Mouse (Mus musculus) midbrain, embryonic 16.5 days (tissue): ENCODE data around the gene Mmp15. TPM values are rescaled to one million over a fixed set of nuclear protein-coding genes. Genes with fewer than 3 reads are reported as not detected.
A peak's percentile ranks its signal among the peaks of the same experiment; 100 is the strongest.

ENCODE experiments used
- ATAC-seq: fragments of 200-750 bp; cut with Nextera tagmentation; 2 replicates; pipeline ENCODE4 v1.8.0; 2017; ENCODE audit warnings: moderate TSS enrichment
- H3K27ac ChIP-seq: fragments of 300-500 bp; sonication (generic); 2 replicates; pipeline ENCODE4 v1.5.1; 2014; ENCODE audit warnings: mild to moderate bottlenecking, low read length, mixed read lengths
- H3K27me3 ChIP-seq: fragments of 300-500 bp; sonication (generic); 2 replicates; pipeline ENCODE4 v1.6.1; 2014; ENCODE audit warnings: low read depth, low read length, mixed read lengths; ENCODE audit not compliant: control insufficient read depth, insufficient read depth
- H3K36me3 ChIP-seq: fragments of 300-500 bp; sonication (generic); 2 replicates; pipeline ENCODE4 v1.6.1; 2014; ENCODE audit warnings: mild to moderate bottlenecking, low read length, moderate library complexity, mixed read lengths; ENCODE audit not compliant: control insufficient read depth, insufficient read depth
- H3K4me1 ChIP-seq: fragments of 300-500 bp; sonication (generic); 2 replicates; pipeline ENCODE4 v1.6.1; 2014; ENCODE audit warnings: mild to moderate bottlenecking, low read length, mixed read lengths; ENCODE audit not compliant: control insufficient read depth, insufficient read depth
- H3K4me2 ChIP-seq: fragments of 300-500 bp; sonication (generic); 2 replicates; pipeline ENCODE4 v1.6.1; 2014; ENCODE audit warnings: mild to moderate bottlenecking, low read length, mixed read lengths
- H3K4me3 ChIP-seq: fragments of 300-500 bp; sonication (generic); 2 replicates; pipeline ENCODE4 v1.5.1; 2014; ENCODE audit warnings: low read depth, mild to moderate bottlenecking, low read length, moderate library complexity, mixed read lengths
- H3K9ac ChIP-seq: fragments of 300-500 bp; sonication (generic); 2 replicates; pipeline ENCODE4 v1.6.1; 2014; ENCODE audit warnings: low read depth, low read length, mixed read lengths
- H3K9me3 ChIP-seq: fragments of 300-500 bp; sonication (generic); replicated peaks from 2 replicates; pipeline ENCODE4 v1.6.1; 2014; ENCODE audit warnings: mild to moderate bottlenecking, low read length, mixed read lengths; ENCODE audit not compliant: control insufficient read depth, poor library complexity, severe bottlenecking
- WGBS: fragments of 180-500 bp; shearing (Covaris S2); extraction: QIAGEN DNeasy Blood & Tissue Kit; methylation state at CpG from one replicate; pipeline ENCODE4 v1.1.7; 2014; 5-methylcytosine and 5-hydroxymethylcytosine counted together
- polyA plus RNA-seq: library from polyadenylated mRNA; unstranded; fragments of >200 nt; fragmentation: Nextera tagmentation; extraction: Ambion mirVana; gene quantifications from 2 replicates; pipeline ENCODE4 v1.2.1, GENCODE M21; 2015

The Mmp15 gene
- polyA plus RNA-seq, 1 experiment from 2014 or later: 14.1 TPM

DNA sequence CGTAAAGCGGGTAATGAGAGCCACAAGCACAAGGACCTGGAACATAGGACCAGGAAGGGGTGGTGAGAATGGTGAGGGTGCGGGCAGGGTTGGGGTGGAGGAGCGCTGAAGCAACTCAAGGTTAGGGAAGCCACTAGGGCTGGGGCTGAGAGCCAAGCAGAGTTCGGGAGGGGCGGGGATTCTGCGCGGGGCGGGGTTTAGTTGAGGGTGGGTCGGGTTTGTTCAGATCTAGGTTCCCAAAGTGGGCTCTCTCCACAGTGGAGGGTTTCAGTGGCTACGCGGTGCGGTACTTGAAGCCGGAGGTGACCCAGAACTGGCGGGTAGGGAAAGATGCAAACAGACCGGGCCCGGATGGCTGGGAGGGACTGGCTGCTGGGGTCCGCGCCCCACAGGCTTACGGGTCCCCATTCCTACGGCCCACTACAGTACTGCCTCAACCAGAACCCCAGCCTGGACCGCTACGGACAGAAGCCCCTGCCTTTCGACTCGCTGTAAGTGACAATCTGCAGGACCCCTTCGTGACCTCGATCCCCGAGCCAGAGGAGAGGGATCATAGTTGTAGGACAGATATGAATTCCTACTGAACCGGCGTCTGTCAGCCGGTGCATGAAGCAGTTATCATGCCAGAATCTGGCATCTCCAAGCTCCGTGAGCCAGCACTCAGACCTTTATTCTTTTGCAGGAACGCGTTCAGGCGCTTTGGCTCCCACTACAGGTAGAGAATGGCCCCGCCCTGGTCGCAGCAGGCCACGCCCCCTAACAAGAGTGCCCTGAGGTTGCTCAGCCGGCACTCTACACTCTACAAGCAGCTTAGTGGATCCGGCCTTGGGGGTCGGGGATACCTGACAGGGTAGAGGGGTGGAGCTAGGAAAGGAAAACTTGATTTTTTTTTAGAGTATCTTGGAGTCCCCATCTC lies 31.6 kb upstream of the Mmp15 start:
- peaks cover 4% of the 10 kb centered on the region; the same call in 1 of the 2 replicates for H3K27me3 ChIP-seq
- 2% methylated on average over 39 of the region's 41 CpGs for WGBS
- H3K4me3 ChIP-seq: peak overlapping the region; percentile 43
- H3K4me2 ChIP-seq: peak overlapping the region; percentile 85
- peaks cover 2% of the 10 kb centered on the region; the same call in 1 of the 2 replicates for H3K36me3 ChIP-seq
- 0 out of 2 replicates have a peak overlapping the region, but pooled peaks have one; percentile 35 for H3K27ac ChIP-seq
- peak overlapping the region; percentile 57 for H3K9ac ChIP-seq
- ATAC-seq: peak; percentile 82
- no peaks in the 10 kb centered on the region for H3K9me3 ChIP-seq
- H3K4me1 ChIP-seq: peaks cover 3% of the 10 kb centered on the region; the same call in 1 of the 2 replicates

DNA sequence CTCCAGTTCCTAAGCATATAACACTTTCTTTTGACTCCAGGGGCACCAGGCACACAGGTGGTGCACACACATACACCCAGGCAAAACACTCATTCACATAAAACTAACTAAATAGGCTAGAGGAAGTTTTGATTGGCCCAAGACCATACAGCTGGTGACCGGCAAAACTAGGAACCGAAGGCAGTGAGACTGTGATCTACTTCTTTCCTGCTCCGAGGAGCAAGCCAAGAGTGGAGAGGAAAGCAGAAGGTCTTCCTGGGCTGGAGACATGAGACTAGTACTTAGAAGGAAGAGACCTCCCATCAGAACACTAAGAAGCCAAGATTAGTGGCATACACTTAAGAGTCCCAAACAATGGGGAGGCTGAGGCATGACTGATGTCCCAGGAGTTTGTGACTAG lies 28.9 kb upstream of the Mmp15 start:
- no peak overlapping the region for H3K4me3 ChIP-seq
- H3K4me1 ChIP-seq: peaks cover 3% of the 10 kb centered on the region; the same call in 1 of the 2 replicates
- H3K9me3 ChIP-seq: no peaks in the 10 kb centered on the region
- no peak for ATAC-seq
- H3K9ac ChIP-seq: no peak overlapping the region
- H3K36me3 ChIP-seq: peaks cover 17% of the 10 kb centered on the region
- peaks cover 4% of the 10 kb centered on the region; the same call in 1 of the 2 replicates for H3K27me3 ChIP-seq
- no peak overlapping the region for H3K4me2 ChIP-seq
- H3K27ac ChIP-seq: no peak overlapping the region
- WGBS: 81% methylated on average over 3 of the region's 3 CpGs

DNA sequence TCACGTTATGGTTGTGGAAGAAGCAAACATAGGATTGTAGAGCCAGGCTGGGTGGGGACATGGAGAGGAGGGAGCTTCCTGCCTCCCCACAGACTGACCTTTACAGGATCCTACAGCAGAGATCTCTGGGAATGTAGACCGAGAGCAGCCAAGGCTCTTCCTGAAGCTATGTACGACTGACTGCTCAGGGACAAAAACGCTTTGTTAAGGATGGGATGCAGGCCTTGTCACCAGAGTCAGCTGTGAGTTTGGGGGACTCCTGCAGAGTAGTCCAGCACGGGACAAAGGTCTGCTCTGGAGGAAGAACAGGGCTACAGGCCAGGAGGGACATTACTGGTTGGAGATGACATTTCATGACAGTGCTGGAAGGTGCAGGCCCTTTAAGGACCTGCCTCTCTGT lies 27.4 kb upstream of the Mmp15 start:
- H3K27me3 ChIP-seq: peaks cover under 1% of the 10 kb centered on the region; the same call in 1 of the 2 replicates
- H3K36me3 ChIP-seq: peaks cover 31% of the 10 kb centered on the region
- no peak overlapping the region for H3K4me2 ChIP-seq
- no peak overlapping the region for H3K4me3 ChIP-seq
- peaks cover 5% of the 10 kb centered on the region for H3K4me1 ChIP-seq
- no peak overlapping the region for H3K9ac ChIP-seq
- 46% methylated on average over 5 of the region's 5 CpGs for WGBS
- no peak for ATAC-seq
- no peak overlapping the region for H3K27ac ChIP-seq
- no peaks in the 10 kb centered on the region for H3K9me3 ChIP-seq

DNA sequence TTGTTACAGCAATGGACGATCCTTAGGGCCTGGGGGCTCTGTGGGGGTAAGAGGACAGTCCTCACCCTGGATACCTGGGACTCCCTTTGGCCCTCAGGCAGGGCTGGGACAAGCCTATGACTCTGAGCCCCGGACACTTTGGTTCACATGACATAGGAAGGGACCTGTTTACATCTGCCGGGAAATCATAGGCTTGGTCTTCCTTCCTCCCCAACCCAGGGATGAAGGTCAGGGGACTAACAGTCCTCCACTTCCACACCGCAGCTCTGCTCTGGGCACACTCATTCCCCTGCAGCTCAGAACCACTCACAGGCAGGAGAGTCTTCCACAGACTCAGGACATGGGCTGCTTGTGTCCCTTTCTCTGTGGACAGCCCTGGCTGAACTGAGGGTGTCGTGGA lies 25.2 kb upstream of the Mmp15 start:
- Histone ChIP-seq H3K9ac (no peak overlapping the region), H3K9me3 (no peaks in the 10 kb centered on the region), H3K27ac (no peak overlapping the region), H3K4me1 (peaks cover 13% of the 10 kb centered on the region), H3K4me2 (no peak overlapping the region), H3K36me3 (peaks cover 32% of the 10 kb centered on the region), H3K4me3 (no peak overlapping the region), H3K27me3 (no peaks in the 10 kb centered on the region)
- WGBS: 96% methylated on average over 5 of the region's 5 CpGs
- no peak for ATAC-seq

DNA sequence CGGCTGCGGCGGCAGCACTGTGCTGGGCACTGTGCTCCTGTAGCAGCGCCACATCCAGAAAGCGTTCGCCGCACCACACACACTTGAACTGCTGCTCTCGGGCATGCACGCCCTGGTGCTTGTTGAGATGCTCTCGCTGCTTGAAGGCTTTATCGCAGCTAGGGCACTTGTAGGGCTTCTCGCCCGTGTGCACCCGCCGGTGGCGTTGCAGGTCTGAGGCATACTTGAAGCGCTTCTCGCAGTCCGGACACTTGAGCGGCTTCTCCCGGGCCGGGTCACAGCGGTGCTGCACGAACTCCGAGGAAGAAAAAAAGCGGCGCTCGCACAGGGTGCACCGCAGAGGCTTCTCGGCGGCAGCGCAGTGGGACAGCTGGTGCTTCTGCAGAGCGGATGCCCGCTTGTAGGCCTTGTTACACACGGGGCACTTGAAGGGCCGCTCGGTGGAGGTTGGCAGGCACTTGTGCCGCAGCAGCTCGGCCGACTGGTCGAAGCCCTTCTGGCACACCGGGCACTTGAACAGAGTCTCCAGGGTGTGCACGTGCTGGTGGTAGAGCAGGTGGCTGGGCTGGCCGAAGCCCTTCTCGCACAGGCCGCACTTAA lies 24.1 kb upstream of the Mmp15 start:
- Histone ChIP-seq H3K9ac (no peak overlapping the region), H3K9me3 (no peaks in the 10 kb centered on the region), H3K4me1 (peaks cover 17% of the 10 kb centered on the region), H3K27ac (no peak overlapping the region), H3K27me3 (no peaks in the 10 kb centered on the region), H3K4me2 (no peak overlapping the region), H3K36me3 (peaks cover 32% of the 10 kb centered on the region), H3K4me3 (no peak overlapping the region)
- WGBS: 86% methylated on average over 46 of the region's 46 CpGs
- no peak for ATAC-seq

DNA sequence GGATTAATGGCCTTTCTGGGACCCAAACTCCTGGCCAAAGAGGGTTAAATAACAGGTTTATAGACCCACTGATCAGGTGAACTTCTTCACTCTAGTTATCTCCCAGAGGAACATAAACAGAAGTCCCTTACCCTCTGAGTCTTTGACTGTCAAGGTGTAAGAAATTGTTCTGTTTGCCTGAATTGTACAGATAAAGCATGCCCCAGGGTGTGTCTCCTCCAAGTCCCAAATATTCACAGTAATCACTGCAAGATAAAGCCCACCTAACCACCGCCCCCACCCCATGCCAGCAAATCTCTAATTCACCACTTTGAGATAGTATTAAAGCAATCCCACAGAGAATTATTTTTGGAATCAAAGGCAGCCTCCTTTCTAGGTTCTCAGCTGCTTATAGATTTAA lies 21.7 kb upstream of the Mmp15 start:
- Histone ChIP-seq H3K27me3 (no peaks in the 10 kb centered on the region), H3K9me3 (no peaks in the 10 kb centered on the region), H3K4me2 (peak overlapping the region; percentile 89), H3K27ac (no peak overlapping the region), H3K36me3 (peaks cover 31% of the 10 kb centered on the region), H3K4me1 (peaks cover 19% of the 10 kb centered on the region), H3K4me3 (peak overlapping the region; percentile 79), H3K9ac (peak overlapping the region; percentile 95)
- ATAC-seq: no peak
- 70% methylated on average over 1 of the region's 1 CpGs for WGBS

DNA sequence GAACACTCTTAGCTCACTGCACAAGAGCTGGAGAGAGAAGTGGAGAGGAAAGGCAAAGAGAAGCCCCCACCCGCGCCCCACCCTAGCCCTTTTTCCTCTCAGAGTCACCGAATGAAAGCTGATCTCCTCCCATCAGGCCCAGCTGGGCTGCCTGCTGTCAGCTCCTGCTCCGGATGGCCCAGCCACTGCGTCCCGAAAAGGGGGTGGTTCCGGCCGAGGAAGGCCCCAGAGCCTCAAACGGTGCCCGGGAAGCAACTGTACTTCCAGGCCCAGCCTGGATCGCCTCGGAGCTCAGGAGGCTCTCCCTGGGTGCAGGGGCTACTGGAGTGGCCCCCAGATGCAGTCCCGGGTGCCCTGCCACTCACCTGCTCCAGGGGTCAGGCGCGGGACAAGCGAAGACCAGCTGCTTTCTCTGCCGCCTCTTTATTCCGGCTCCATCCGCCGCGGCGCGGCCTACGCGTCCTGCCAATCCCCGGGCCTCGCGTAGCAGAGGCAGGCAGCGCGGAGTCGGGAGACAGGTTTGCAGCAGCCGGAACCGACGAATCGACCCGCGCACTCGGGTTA lies 20.8 kb upstream of the Mmp15 start:
- Histone ChIP-seq H3K9ac (peak overlapping the region; percentile 95), H3K9me3 (no peaks in the 10 kb centered on the region), H3K27ac (peak overlapping the region; percentile 94), H3K27me3 (no peaks in the 10 kb centered on the region), H3K4me3 (peak overlapping the region; percentile 79), H3K4me2 (peak overlapping the region; percentile 89), H3K36me3 (peaks cover 28% of the 10 kb centered on the region), H3K4me1 (peaks cover 19% of the 10 kb centered on the region)
- under 1% methylated on average over 38 of the region's 38 CpGs for WGBS
- peak; percentile 60 for ATAC-seq

DNA sequence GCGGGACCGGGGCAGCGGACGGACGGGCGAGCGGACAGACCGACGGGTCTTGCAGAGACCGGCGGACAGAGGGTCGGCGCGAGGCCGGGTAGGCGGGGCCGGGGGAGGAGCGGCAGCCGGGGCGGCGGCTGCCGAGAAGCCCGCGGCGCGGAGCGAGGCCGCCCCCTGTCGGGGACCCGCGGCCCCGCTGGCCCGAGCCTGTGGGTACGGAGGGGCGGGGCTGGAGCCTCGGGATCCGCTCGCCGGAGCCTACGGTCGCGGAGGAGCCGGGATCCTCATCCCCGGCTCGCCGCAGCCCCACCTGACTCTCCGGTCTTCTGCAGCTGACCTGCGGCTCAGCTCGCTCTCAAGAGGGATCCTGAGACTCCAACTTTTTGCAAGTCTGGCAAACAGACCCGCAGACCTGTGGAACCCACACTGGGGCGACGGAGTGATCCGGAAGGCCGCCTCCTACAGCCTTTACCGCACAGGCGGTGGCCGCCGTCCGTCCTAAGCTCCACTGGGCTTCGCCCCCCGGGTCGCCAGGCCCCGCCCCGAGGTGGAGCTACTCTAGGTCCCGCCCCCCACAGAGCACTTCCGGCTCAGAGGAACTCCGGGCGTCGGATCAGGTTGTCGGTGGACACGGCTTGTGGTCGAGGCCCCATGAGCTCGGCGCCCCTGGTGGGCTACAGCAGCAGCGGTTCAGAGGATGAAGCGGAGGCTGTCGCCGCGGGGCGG lies 20.2 kb upstream of the Mmp15 start, which contains the start of the genes Zfp319 and Usb1:
Zfp319 (minus strand) TSS at position 231 of the 717 bp plus-strand sequence.
Usb1 (plus strand) TSS at position 565 of the 717 bp plus-strand sequence.
- ATAC-seq: peak; percentile 92
- Histone ChIP-seq H3K9ac (peak within 1 kb of the TSS; percentile 95), H3K4me1 (peaks cover 19% of the 10 kb centered on the region), H3K27ac (peak within 1 kb of the TSS; percentile 94), H3K27me3 (no peaks in the 10 kb centered on the region), H3K4me2 (peak within 1 kb of the TSS; percentile 89), H3K36me3 (peaks cover 24% of the 10 kb centered on the region), H3K4me3 (peak within 1 kb of the TSS; percentile 79), H3K9me3 (no peaks in the 10 kb centered on the region)
- under 1% methylated on average over 68 of the region's 80 CpGs for WGBS
